Mouse (Mus musculus) embryo, embryonic 10 days (tissue): ENCODE data around the gene Twf2.
"Not testable (repeated sequence)": the region's sequence is repeated elsewhere in the genome, so short reads cannot be mapped to it uniquely, and the experiment has no call there.

Experiments
- DNase-seq: peaks from one replicate; pipeline ENCODE4 v3.0.0-alpha.2; 2015; ENCODE audit warnings: low spot score

Twf2 gene

GRCm38 (mm10) chr9:106202819-106203636 is at the start of gene Twf2:
Gene Twf2 (plus strand): TSS chr9:106203108.
- DNase-seq, result peak; percentile 92

GRCm38 (mm10) chr9:106154106-106154505 is 48.8 kb upstream of the Twf2 start:
- DNase-seq, result no peak

GRCm38 (mm10) chr9:106156419-106156818 is 46.5 kb upstream of the Twf2 start:
- peak; percentile 88 for DNase-seq

- no peak for DNase-seq
Observed at GRCm38 (mm10) chr9:106156921-106157622, 45.8 kb upstream of the Twf2 start.

- DNase-seq, result no peak
Observed at GRCm38 (mm10) chr9:106157623-106157925, 45.3 kb upstream of the Twf2 start.

GRCm38 (mm10) chr9:106158037-106158491 is 44.8 kb upstream of the Twf2 start, which contains the start of gene Glyctk:
Gene Glyctk (minus strand): TSS chr9:106158138.
- no peak for DNase-seq

GRCm38 (mm10) chr9:106159237-106159636 is 43.7 kb upstream of the Twf2 start:
- no peak for DNase-seq

GRCm38 (mm10) chr9:106159784-106160301 is 43.1 kb upstream of the Twf2 start:
- peak; percentile 97 for DNase-seq

- DNase-seq, result no peak
Observed at GRCm38 (mm10) chr9:106160426-106160825, 42.5 kb upstream of the Twf2 start.

- no peak for DNase-seq
Observed at GRCm38 (mm10) chr9:106166709-106167108, 36.2 kb upstream of the Twf2 start.

GRCm38 (mm10) chr9:106167241-106167640 is 35.7 kb upstream of the Twf2 start:
- DNase-seq, result no peak

- no peak for DNase-seq
Observed at GRCm38 (mm10) chr9:106167703-106168102, 35.2 kb upstream of the Twf2 start.

- DNase-seq, result not testable (repeated sequence)
Observed at GRCm38 (mm10) chr9:106169006-106169405, 33.9 kb upstream of the Twf2 start.

GRCm38 (mm10) chr9:106169917-106170316 is 33.0 kb upstream of the Twf2 start:
- no peak for DNase-seq

GRCm38 (mm10) chr9:106170556-106171345 is 32.2 kb upstream of the Twf2 start, which contains the start of gene Wdr82:
Gene Wdr82 (plus strand): TSS chr9:106170928.
- DNase-seq, result peak; percentile 91

GRCm38 (mm10) chr9:106171346-106172158 is 31.4 kb upstream of the Twf2 start:
- peak; percentile 70 for DNase-seq

- DNase-seq, result no peak
Observed at GRCm38 (mm10) chr9:106172527-106172926, 30.4 kb upstream of the Twf2 start.

- DNase-seq, result no peak
Observed at GRCm38 (mm10) chr9:106173363-106173762, 29.5 kb upstream of the Twf2 start.

GRCm38 (mm10) chr9:106175552-106176200 is 27.2 kb upstream of the Twf2 start:
- DNase-seq, result no peak

GRCm38 (mm10) chr9:106176769-106177168 is 26.1 kb upstream of the Twf2 start:
- DNase-seq, result no peak

GRCm38 (mm10) chr9:106177799-106178198 is 25.1 kb upstream of the Twf2 start:
- DNase-seq, result no peak
